Mouse (Mus musculus): ENCODE data around the gene Noxo1.
"Not testable (repeated sequence)": the region's sequence is repeated elsewhere in the genome, so short reads cannot be mapped to it uniquely, and the experiment has no call there.

DNA sequence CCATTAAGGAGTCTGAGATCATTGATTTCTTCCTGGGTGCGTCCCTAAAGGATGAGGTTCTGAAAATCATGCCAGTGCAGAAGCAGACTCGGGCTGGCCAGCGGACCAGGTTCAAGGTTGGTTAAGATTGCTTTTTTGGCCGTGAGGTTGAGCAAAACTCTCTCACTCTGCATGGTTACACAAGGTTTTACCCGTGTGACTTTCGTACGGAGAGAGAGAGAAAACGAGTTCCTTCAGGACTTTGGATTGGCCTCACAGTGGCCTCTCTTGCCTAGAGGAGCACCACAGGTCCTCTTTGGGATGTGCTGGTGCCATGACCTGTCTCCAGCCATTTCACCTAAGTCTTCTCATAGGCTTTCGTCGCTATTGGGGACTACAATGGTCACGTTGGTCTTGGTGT lies 24.6 kb downstream of the Noxo1 start:
- not testable (repeated sequence) for TF ChIP-seq TAL1, GATA1 (IDR thresholded peaks at IDR 0.05; ENCODE audit: low read length)

All from erythroblast, embryonic 14.5 days (primary cell).